Mouse (Mus musculus) right cerebral cortex, postnatal 14 days (tissue): ENCODE measurements around the gene Fam216b.

Experiments
- DNase-seq: peaks from one replicate; pipeline ENCODE4 v3.0.0; 2022

The Fam216b gene

DNA sequence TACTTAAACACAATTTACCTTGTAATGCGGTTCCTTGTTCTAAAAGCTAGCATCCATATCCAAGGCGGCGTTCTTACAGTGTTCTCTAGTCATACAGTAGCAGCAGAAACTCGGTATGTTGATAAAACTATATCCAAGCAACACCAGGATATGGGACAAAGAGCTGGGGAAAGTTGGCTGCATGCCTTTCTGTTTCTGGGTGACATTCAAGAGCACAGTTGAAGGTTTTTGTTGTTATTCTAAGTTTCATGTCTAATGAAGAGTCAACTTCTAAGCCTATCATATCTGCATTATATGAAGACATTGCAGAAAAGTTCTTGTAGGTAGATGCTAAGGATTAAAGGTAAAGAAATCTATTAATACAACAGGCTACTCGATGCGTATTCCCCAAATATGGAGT lies at the start of gene Fam216b:
Gene Fam216b (minus strand): TSS at position 101 of the 400 bp plus-strand sequence.
- DNase-seq: no peak

DNA sequence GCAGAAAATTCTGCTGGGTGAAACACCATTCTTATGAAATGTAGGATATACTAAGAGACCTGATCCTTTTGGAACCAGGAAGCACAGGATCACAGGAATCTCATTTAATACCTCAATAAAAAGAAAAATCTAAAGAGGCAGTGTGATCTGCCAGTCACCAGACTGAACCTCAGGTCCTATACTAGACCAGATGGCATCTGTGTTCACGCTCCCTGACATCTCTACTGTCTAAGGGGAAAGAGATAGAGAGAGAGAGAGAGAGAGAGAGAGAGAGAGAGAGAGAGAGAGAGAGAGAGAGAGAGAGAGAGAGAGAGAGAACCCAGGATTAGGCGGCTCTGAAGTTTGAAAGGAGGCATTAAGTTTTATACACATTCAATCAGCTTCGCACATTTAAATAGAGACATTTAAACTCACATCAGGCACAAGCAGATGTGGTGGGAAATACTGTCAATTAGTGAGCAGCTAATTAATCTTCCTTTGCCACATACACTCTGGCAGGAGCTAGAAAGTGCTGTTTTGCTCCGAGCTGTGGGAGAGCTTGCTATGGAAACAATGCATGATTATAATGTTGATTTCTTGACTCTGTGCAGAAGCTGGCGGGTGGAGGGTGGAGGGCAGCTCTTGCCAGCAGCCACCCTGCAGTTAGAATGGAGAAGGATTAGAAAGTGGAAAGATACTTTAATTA lies 43.7 kb upstream of the Fam216b start:
- DNase-seq: no peak

DNA sequence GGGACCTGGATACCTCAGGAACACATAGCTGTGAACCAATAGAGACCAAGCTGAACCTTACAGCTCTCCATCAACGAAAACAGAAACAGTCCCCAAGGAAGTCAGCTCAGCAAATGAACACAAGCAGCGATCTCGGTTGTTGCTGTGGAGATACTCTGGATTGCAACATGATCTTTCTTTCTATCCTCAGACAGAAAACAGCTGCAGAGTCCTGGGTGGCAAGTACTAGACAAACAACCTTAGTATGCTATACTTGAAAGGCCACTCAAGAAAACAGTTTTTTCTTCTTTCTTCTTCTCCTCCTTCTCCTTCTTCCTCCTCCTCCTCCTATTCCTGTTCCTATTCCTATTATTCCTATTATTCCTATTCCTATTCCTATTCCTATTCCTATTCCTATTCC lies 37.9 kb upstream of the Fam216b start:
- DNase-seq: no peak

DNA sequence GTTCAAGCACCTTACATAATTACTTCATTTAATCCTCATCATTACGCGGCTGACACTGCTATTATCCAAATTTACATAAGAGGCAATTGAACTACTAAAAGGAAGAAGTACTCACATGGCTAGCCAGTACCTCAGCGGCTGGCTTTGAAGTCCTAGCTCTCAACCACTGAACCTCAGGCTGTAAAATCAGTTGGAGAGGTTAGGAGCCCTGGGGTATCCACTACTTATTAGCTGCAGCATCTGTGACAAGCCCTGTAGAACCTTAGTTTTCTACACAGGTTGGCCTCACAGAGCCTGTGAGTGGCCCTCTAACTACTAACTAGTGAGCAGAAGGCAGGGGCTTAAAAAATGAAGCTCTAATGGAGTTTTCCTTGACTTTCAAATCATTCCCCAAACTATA lies 31.5 kb upstream of the Fam216b start:
- no peak for DNase-seq

DNA sequence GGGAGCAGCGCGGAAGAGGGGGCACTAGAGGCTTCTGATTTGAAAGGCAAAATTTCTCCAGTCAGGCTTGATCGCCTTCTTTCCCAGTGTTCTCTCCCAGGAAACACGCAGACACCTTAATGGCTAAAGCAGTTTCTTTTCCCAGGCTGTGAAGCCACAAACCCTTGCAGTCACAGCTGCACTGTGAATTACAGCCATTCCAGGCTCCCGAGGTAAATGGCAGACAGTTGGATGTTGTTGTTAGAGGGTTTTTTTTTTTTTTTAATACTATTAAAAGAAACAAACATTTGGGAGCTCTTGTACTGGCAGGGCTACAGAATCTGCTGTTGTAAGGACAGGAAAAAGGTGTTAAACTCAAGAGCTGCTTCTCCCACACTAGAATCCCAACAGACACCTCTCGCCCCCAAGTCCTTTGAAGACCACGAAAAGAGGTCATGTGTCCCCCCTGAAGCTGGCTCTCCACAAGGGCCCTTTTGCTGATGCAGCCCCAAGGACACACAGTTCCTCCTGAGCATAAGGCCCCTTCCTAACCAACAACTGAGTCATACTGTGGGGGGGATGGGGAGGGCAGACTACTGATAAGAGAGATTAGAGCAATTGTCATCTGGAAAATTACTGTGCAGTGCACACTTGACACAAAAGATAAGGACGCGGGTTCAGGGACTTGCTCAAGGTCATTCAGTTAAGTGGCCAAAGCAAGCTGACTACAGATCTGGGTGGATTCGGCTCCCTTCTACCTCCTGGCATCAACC lies 30.8 kb upstream of the Fam216b start:
- DNase-seq: no peak

DNA sequence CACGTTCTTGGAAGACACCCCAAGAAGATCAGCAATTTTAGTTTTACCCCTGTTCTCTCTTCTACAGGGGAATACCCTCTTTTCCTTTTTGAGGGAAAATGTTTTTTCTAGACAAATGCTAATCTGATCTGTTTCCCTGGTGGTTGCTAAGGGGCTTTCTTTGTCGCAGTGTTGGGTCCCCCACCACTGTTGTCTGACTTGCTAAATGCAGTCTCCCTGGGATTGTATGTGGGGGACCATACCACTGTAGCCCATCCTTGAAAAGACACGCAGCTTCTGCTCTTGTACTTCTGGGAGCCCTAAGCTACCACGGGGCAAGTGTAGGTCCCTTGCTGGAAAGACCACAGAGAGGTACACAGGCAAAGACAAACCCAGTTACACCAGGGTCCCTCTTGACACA lies 28.9 kb upstream of the Fam216b start:
- DNase-seq: no peak

DNA sequence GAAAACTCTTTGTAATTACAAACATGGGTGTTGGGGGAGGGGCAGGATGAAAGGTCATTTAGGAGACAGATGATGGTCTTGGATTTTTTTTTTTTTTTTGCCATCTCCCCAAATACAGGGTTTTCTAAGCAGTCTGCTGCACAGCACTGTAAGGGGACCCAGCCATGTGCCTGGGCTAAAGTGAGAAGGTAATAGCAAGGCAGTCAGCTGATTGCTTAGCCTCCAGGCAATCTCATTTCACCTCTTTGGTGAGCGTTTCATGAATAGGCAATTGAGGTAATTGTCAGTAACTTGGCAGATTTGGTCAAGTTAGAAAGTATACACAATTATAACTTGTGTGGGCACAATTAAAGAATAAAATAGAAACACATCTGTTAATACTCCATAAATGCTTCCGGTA lies 28.5 kb upstream of the Fam216b start:
- DNase-seq: no peak

DNA sequence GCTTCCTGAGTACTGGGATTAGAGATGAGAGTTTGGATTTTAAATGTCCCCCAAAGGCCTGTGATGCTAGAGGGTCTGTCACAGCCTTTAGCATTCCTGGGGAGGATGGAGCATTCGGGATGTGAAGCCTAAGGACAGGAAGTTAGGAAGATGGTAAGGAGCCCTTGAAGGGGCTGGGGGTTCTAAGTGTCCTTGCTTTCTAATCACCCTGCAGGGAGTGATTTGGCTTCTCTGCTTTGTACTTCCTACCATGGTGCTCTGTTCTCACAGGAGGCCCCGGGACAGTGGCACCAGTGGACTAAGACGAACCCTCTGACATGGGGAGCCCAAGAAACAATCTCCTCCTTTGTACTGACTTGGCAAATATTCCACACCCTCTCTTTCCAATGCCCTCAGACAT lies 23.7 kb upstream of the Fam216b start:
- no peak for DNase-seq

DNA sequence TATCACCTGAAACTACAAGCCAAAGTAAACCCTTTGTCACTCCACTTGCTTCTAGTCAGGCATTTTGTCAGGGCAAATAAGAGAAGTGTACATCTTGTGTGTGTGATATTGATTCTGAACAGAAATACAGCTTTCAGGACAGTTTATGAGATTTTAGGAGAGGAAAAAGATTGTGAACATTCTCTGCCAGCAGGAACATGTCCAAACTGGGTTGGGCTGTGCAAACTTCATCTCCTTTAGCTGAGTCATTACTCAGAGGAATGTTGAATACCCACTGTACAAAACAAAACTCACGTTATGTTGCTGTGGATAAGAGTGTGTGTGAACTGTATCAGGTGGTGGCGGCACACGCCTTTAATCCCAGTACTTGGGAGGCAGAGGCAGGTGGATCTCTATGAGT lies 22.1 kb upstream of the Fam216b start:
- DNase-seq: no peak

DNA sequence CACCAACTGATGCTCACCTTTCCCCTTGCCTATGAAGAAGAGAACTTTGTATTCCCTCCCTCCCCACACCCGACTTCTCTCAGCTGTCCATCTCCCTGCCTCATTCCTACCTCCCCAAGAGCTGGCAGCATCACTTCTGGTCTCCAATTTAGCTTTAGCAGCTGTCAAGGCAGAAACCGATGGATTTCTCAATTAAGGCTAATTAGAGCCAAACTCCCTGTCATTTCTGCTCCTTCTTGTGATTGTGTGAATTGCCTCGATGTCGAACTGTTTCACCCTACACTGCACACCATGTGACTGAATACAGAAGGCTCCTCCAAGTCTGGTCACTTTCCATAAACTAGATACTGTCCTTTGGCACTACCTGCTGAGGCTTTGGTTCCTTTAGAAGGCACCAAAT lies 20.6 kb upstream of the Fam216b start:
- DNase-seq: no peak

DNA sequence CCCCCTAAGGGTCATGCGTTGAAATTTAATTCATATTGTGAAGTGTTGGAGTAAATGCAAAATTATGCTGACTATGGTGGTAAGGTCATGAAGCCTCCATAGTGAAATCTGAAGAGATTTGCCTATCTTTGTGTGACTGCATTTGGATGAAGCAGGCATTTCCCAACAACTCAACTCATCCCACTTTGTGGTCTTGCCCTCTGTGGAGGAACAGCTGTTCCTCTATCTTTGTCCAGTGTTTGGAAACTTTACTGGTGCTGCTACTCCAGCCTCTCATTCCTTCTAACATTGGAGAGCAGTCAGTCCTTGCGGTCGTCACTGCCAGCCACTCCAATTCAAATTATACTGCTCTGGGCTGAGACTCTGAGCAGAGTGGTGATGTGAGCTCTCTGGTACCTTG lies 19.6 kb upstream of the Fam216b start:
- no peak for DNase-seq

DNA sequence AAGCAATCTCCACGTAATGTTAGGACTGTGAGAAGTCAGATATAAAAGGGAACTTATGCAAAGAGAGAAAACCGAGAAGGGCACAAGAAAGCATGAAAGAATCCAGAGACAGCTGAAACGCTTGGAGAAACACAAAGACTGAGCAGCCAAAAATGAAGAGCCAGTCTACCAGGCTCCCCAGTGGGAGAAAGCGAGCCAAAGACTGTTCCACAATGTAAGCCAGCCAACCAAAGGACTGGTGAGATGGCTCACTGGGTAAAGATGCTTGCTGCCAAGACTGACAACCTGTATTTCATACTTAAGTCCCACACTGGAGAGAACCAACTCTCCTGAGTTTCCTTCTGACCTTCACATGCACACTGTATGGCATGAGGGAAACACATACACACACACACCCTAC lies 784 bp upstream of the Fam216b start:
- no peak for DNase-seq

DNA sequence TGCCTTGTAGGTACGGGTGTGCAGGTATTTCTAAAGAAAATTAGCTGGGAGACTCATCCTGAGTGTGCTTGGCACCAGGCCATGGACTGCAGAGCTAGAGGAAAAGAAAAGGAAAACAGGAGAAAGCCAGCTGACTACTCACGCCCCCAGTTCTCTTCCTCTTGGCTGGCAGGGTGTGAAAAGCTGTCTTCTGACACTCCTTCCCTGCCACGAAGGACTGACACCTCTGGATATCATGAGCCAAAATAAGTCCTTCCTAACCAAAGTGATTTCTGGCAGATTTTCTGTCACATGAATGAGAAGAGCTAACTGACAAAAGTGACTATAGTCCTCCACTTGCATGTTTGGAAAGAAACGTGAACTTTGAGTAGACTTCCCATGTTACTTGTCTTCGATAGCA lies 5.3 kb downstream of the Fam216b start:
- peak; percentile 22 for DNase-seq

DNA sequence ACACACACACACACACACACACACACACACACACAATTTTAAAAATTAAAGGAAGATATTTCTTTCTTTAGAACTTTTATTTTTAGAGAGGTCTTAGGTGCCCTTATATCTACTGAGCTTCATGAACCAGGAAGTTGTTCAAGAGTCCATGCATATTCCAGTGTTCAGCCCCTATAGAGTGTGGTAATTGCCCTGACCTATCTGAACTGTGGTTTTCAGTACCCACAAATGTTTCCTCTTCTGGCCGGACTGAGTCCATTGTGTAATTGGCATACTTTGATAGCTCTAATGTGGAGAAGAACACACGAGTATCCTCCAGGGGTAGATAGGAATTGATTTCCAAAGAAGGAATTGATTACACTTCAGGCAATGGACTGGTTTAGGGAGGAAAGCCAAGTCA lies 11.3 kb downstream of the Fam216b start:
- no peak for DNase-seq

DNA sequence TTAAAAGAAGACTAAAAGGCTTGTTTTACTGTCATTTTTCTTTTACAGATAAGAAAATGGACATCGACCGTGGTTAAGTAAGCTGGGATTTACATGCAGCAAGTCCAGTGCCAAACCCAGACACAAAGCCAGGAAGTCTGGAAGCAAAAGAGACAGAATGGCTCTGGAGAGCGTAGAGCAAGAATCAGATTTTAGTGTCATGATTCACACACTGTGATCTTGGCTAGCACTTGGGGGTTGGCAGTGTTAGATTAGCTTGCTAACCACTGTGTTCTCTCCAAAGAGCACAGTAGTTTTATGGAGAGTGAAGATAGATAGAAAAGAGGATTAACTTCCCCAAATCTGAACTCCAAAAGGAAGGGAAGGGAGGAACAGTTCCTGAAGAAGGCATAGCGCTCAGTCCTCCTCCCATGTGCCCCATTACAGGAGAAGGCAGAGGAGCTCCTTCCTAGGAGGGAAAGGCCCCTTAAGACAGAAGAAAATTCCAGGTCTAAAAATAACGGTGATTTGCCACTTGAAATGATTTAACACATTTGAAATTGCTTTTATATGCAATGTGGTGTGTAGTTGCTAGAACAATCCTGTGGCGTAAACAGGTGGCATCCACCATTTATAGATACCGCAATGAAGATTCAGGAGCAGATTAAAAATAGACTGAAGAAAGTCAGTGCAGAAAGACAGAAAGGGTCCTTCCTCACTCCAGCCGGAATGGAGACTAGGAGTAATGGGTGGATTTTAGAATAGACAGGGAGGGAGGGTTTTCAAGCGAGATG lies 22.7 kb downstream of the Fam216b start:
- DNase-seq: no peak

DNA sequence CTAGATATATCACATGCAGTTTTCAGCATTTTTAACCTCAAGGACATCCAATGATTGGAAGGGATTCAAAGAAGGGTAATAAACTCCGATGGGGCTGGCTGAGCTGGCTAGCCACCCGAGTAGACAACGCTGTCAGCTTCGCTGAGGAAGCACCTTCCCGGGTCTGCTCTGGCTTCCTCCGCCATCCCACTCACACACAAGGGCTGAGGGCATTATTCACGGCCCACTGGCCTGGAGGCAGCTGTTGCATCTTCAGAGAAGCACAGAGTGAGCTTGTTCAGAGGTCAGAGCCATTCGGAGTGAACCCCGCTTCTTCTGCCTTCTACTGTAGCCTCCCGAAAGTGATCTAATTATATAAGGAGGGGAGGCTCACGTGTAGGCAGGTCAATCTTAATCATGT lies 26.3 kb downstream of the Fam216b start:
- no peak for DNase-seq

DNA sequence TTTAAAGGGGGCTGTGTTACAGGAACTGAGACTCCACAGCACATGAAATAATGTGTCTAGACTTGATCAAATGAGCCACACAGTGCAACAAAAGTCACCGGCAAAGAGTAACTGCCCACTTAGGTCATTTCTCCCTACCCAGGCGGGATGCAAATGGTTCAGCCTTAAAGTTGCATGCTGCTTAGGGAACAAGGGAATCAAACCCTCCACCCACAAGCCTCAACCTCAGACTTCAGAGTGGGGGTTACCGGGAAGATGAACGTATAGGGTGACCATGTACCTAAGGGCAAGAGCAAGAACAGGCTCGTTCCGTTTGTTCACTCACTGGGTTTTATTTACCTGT lies 28.2 kb downstream of the Fam216b start:
- no peak for DNase-seq

DNA sequence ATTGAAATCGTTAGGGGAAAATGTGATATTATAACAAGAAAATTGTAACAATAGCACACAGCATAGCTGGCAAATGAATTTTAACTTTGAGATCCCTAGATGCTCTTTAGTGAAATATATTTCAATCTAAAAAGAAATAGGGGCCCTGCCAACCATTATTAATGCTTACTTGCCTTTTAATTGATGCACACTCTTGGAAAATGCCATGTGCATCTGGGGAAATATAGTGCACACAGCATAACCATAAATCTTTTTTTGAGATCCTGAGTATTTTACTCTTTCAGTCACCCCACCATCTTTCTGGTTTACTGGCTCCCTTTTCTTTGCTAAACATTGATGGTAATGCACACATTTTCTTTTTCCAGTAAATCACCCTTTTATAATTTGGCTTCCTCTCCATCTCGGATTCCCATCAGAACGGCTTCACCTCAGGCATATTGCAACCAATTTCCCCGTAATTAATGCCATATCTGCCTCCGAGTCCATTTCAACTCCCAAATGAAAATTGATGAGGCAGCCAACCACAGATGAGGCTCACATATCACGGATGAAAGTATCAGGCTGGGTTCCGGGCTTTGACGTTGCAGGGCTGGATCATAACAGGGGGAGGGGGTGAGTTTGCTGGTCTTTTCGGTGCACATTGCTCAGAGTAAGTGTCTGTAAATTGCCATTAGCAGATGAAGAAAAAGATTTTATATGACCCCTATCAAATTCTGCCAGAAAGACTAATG lies 28.8 kb downstream of the Fam216b start:
- DNase-seq: no peak

DNA sequence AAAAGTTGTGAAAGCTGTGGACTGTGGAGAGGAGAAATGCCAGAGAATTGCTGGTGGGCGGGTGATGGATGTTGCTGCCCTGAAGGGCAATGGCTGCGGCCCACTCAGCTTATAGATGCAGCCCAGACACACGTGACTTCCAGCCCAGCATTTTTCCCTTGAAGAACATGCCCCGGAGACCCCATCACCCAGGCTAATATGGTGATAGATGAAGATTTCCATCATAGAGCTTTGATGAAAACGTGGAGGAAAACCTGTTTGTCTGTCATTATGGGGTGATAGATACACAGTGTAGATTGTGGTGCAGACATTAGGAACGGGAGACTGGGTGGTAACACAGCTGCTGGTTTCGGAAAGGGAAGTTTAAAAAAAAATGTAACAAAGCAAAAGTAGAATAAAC lies 31.4 kb downstream of the Fam216b start:
- no peak for DNase-seq

DNA sequence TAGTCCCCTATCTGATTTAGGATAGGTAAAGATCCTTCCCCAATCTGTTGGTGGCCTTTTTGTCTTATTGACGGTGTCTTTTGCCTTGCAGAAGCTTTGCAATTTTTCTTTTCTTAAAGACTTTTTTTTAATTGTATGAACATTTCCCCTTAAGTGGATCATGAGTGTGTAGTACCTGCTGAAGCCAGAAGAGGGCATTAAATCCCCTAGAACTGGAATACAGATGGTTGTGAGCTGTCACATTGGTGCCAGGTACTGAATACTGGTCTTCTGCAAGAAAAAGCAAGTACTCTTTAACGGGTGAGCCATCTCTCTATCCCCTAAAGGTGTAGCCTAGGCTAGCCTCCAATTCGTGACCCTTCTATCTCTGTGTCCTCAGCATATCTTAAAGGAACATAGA lies 32.4 kb downstream of the Fam216b start:
- no peak for DNase-seq

DNA sequence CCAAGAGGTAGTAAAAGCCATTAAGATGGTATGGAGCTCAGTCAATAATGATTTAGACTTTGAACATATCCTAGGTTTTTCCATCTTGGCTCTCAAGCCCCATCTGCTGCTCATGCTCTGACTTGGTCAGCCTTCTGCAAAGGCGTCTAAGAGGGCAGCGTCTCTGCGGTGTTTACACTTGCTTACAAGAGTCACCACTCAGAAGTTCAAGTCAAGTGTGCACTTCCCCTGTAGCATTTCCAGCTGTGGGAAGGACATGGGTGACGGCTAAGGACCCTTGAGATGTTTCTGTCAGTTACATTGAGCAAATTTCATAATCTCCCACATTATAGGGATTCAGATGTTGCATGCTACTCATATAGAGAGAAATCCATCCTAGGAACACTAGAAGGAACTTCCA lies 40.1 kb downstream of the Fam216b start:
- DNase-seq: no peak

DNA sequence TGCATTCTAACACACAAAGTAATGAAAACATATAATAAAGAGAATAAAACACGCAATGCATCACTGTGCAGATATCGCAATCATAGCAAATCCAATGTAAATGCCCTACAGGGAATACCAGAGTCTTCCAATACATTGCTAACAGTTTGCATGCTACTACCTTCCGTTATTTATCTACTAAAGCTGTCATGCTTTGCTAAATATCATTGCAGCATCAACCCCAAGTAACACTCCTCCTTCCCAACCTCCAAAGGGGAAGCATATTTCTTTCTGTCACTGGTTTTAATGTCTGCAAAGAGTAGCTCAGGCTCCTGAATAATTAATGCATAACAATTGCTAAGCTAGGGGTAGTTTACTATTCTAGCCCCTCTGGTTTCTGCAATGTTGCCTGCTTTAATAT lies 40.5 kb downstream of the Fam216b start:
- DNase-seq: no peak

DNA sequence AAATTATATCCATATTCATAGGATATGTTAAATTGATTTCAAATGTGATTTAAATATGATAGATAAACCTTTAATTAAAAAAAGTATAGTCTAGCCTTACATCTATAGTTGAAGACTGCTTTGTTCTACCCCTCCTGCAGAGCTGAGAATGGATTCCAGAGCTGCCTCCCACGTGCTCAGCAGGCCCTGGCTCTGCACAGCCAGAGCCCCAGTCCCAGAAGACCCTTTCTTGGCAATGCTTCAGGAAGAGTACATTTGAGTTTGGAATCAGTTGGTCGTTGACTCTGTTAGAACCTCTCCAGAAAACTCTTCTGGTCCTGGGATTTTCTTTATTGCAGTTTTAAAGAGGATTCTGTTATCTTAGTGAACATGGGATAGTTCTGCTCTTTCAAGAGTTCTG lies 45.7 kb downstream of the Fam216b start:
- DNase-seq: no peak
